Mouse (Mus musculus): ENCODE data around the gene Ttll13. TPM values are rescaled to one million over a fixed set of nuclear protein-coding genes. Genes with fewer than 3 reads are reported as not detected.
A peak's percentile ranks its signal among the peaks of the same experiment; 100 is the strongest.

Ttll13 gene
- polyA plus RNA-seq, 1 experiment from 2014 or later: 1.3 TPM

GRCm38 (mm10) chr7:80276374-80276773 is 30.2 kb downstream of the Ttll13 start:
- H3K4me1 ChIP-seq (replicated peaks): no peaks in the 10 kb centered on the region
- H3K4me3 ChIP-seq (replicated peaks): no peak overlapping the region
- ATAC-seq: no peak
- H3K9me3 ChIP-seq: 0 out of 2 replicates have a peak, but pooled peaks cover 5% of the 10 kb centered on the region
- peaks cover 30% of the 10 kb centered on the region for H3K36me3 ChIP-seq
- H3K9ac ChIP-seq: no peak overlapping the region
- H3K27me3 ChIP-seq (replicated peaks): no peaks in the 10 kb centered on the region
- H3K27ac ChIP-seq: no peak overlapping the region
- WGBS: 88% methylated on average over 4 of the region's 4 CpGs
- H3K4me2 ChIP-seq (replicated peaks): no peak overlapping the region

- WGBS: 80% methylated on average over 10 of the region's 10 CpGs
- H3K4me2 ChIP-seq (replicated peaks): no peak overlapping the region
- no peak overlapping the region for H3K9ac ChIP-seq
- no peak for ATAC-seq
- H3K4me1 ChIP-seq (replicated peaks): 0 out of 2 replicates have a peak, but pooled peaks cover 2% of the 10 kb centered on the region
- 0 out of 2 replicates have a peak, but pooled peaks cover 2% of the 10 kb centered on the region for H3K9me3 ChIP-seq
- H3K36me3 ChIP-seq: peaks cover 29% of the 10 kb centered on the region
- no peak overlapping the region for H3K27ac ChIP-seq
- H3K4me3 ChIP-seq (replicated peaks): no peak overlapping the region
- no peaks in the 10 kb centered on the region for H3K27me3 ChIP-seq (replicated peaks)
These were observed 33.9 kb downstream of the Ttll13 start for GRCm38 (mm10) chr7:80280032-80280431.

- WGBS: 92% methylated on average over 2 of the region's 2 CpGs
- peaks cover 29% of the 10 kb centered on the region for H3K36me3 ChIP-seq
- 0 out of 2 replicates have a peak, but pooled peaks cover 2% of the 10 kb centered on the region for H3K4me1 ChIP-seq (replicated peaks)
- H3K27ac ChIP-seq: no peak overlapping the region
- no peak overlapping the region for H3K4me2 ChIP-seq (replicated peaks)
- no peak overlapping the region for H3K4me3 ChIP-seq (replicated peaks)
- no peak overlapping the region for H3K9ac ChIP-seq
- no peak for ATAC-seq
- no peaks in the 10 kb centered on the region for H3K9me3 ChIP-seq
- no peaks in the 10 kb centered on the region for H3K27me3 ChIP-seq (replicated peaks)
These were observed 34.8 kb downstream of the Ttll13 start for GRCm38 (mm10) chr7:80280998-80281397.

GRCm38 (mm10) chr7:80281646-80282045 is 35.5 kb downstream of the Ttll13 start:
- Histone ChIP-seq H3K4me2 (replicated peaks) (no peak overlapping the region), H3K4me3 (replicated peaks) (no peak overlapping the region), H3K36me3 (peaks cover 33% of the 10 kb centered on the region), H3K9ac (no peak overlapping the region), H3K27ac (no peak overlapping the region), H3K4me1 (replicated peaks) (0 out of 2 replicates have a peak, but pooled peaks cover 2% of the 10 kb centered on the region), H3K27me3 (replicated peaks) (no peaks in the 10 kb centered on the region), H3K9me3 (no peaks in the 10 kb centered on the region)
- 80% methylated on average over 3 of the region's 3 CpGs for WGBS
- ATAC-seq: no peak

- Histone ChIP-seq H3K4me3 (replicated peaks) (no peak overlapping the region), H3K9ac (no peak overlapping the region), H3K4me2 (replicated peaks) (no peak overlapping the region), H3K4me1 (replicated peaks) (0 out of 2 replicates have a peak, but pooled peaks cover 2% of the 10 kb centered on the region), H3K27ac (no peak overlapping the region), H3K9me3 (no peaks in the 10 kb centered on the region), H3K27me3 (replicated peaks) (no peaks in the 10 kb centered on the region), H3K36me3 (peaks cover 48% of the 10 kb centered on the region)
- WGBS: 82% methylated on average over 3 of the region's 3 CpGs
- no peak for ATAC-seq
These were observed 37.2 kb downstream of the Ttll13 start for GRCm38 (mm10) chr7:80283226-80283918.

- WGBS: 87% methylated on average over 5 of the region's 5 CpGs
- 0 out of 2 replicates have a peak, but pooled peaks cover 2% of the 10 kb centered on the region for H3K4me1 ChIP-seq (replicated peaks)
- no peaks in the 10 kb centered on the region for H3K27me3 ChIP-seq (replicated peaks)
- H3K9ac ChIP-seq: no peak overlapping the region
- no peak overlapping the region for H3K27ac ChIP-seq
- no peak overlapping the region for H3K4me3 ChIP-seq (replicated peaks)
- no peaks in the 10 kb centered on the region for H3K9me3 ChIP-seq
- no peak for ATAC-seq
- H3K4me2 ChIP-seq (replicated peaks): no peak overlapping the region
- H3K36me3 ChIP-seq: peaks cover 46% of the 10 kb centered on the region
These were observed 38.2 kb downstream of the Ttll13 start for GRCm38 (mm10) chr7:80284391-80284790.

GRCm38 (mm10) chr7:80285725-80286124 is 39.5 kb downstream of the Ttll13 start:
- no peak overlapping the region for H3K27ac ChIP-seq
- H3K9me3 ChIP-seq: no peaks in the 10 kb centered on the region
- 0 out of 2 replicates have a peak, but pooled peaks cover 2% of the 10 kb centered on the region for H3K4me1 ChIP-seq (replicated peaks)
- no peaks in the 10 kb centered on the region for H3K27me3 ChIP-seq (replicated peaks)
- peaks cover 50% of the 10 kb centered on the region for H3K36me3 ChIP-seq
- no peak for ATAC-seq
- H3K4me2 ChIP-seq (replicated peaks): no peak overlapping the region
- WGBS: 94% methylated on average over 6 of the region's 6 CpGs
- H3K4me3 ChIP-seq (replicated peaks): no peak overlapping the region
- H3K9ac ChIP-seq: no peak overlapping the region

GRCm38 (mm10) chr7:80287736-80288135 is 41.6 kb downstream of the Ttll13 start:
- H3K27ac ChIP-seq: no peak overlapping the region
- H3K4me3 ChIP-seq (replicated peaks): no peak overlapping the region
- no peak overlapping the region for H3K9ac ChIP-seq
- 80% methylated on average over 10 of the region's 10 CpGs for WGBS
- no peaks in the 10 kb centered on the region for H3K9me3 ChIP-seq
- peaks cover 50% of the 10 kb centered on the region for H3K36me3 ChIP-seq
- no peak overlapping the region for H3K4me2 ChIP-seq (replicated peaks)
- no peaks in the 10 kb centered on the region for H3K27me3 ChIP-seq (replicated peaks)
- ATAC-seq: no peak
- 0 out of 2 replicates have a peak, but pooled peaks cover 2% of the 10 kb centered on the region for H3K4me1 ChIP-seq (replicated peaks)

- Histone ChIP-seq H3K9ac (peak within 1 kb of the TSS; percentile 55), H3K4me2 (replicated peaks) (peak within 1 kb of the TSS; percentile 64), H3K4me3 (replicated peaks) (peak within 1 kb of the TSS; percentile 66), H3K36me3 (0 out of 2 replicates have a peak, but pooled peaks cover 6% of the 10 kb centered on the region), H3K27ac (peak within 1 kb of the TSS; percentile 78), H3K27me3 (replicated peaks) (no peaks in the 10 kb centered on the region), H3K4me1 (replicated peaks) (peaks cover 3% of the 10 kb centered on the region; the same call in 1 of the 2 replicates), H3K9me3 (no peaks in the 10 kb centered on the region)
- under 1% methylated on average over 52 of the region's 52 CpGs for WGBS
- ATAC-seq: peak; percentile 99
These were observed 48.0 kb downstream of the Ttll13 start, which contains the start of gene Prc1 for GRCm38 (mm10) chr7:80294062-80294763. Gene Prc1 (plus strand): TSS chr7:80294450.

- Histone ChIP-seq H3K27ac (peak overlapping the region; percentile 78), H3K9me3 (no peaks in the 10 kb centered on the region), H3K9ac (peak overlapping the region; percentile 55), H3K4me1 (replicated peaks) (peaks cover 3% of the 10 kb centered on the region; the same call in 1 of the 2 replicates), H3K27me3 (replicated peaks) (no peaks in the 10 kb centered on the region), H3K4me2 (replicated peaks) (peak overlapping the region; percentile 64), H3K4me3 (replicated peaks) (peak overlapping the region; percentile 66), H3K36me3 (0 out of 2 replicates have a peak, but pooled peaks cover 9% of the 10 kb centered on the region)
- WGBS: 6% methylated on average over 37 of the region's 37 CpGs
- ATAC-seq: peak; percentile 74
These were observed 48.8 kb downstream of the Ttll13 start for GRCm38 (mm10) chr7:80294764-80295648.

GRCm38 (mm10) chr7:80296462-80296861 is 50.3 kb downstream of the Ttll13 start:
- no peak overlapping the region for H3K4me3 ChIP-seq (replicated peaks)
- 89% methylated on average over 6 of the region's 6 CpGs for WGBS
- ATAC-seq: no peak
- H3K27ac ChIP-seq: no peak overlapping the region
- H3K9ac ChIP-seq: no peak overlapping the region
- 0 out of 2 replicates have a peak overlapping the region, but pooled peaks have one; percentile 64 for H3K4me2 ChIP-seq (replicated peaks)
- H3K36me3 ChIP-seq: peaks cover 10% of the 10 kb centered on the region; the same call in 1 of the 2 replicates
- H3K27me3 ChIP-seq (replicated peaks): no peaks in the 10 kb centered on the region
- H3K4me1 ChIP-seq (replicated peaks): peaks cover 3% of the 10 kb centered on the region; the same call in 1 of the 2 replicates
- H3K9me3 ChIP-seq: no peaks in the 10 kb centered on the region
